Mouse (Mus musculus): Measurements from ENCODE around the gene Umad1.
"Not testable (repeated sequence)": the region's sequence is repeated elsewhere in the genome, so short reads cannot be mapped to it uniquely, and the experiment has no call there.

The Umad1 gene

GRCm38 (mm10) chr6:8316201-8316600 lies 57.1 kb downstream of the Umad1 start:
- DNase-seq: no peak

- DNase-seq: no peak
Measured at GRCm38 (mm10) chr6:8319591-8319990, 60.5 kb downstream of the Umad1 start.

DNA sequence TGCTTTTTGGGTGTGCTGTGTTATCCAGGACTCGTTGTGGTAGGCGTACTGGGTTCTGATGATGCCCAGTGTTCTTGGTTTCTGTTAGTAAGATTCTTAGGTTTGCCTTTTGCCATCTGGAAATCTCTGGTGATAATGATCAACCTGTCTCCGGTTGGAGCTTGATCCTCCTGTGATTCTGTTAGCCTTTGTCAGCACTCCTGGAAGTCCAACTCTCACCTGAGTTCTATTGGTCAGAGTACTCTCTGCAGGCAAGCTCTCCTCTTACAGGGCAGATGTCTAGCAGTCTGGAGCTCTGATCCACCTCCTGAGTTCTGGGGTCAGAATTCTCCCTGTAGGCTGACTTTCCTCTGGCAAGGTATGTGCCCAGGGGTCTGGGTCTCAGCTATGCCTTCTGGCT lies 72.4 kb downstream of the Umad1 start:
- DNase-seq: not testable (repeated sequence)

DNA sequence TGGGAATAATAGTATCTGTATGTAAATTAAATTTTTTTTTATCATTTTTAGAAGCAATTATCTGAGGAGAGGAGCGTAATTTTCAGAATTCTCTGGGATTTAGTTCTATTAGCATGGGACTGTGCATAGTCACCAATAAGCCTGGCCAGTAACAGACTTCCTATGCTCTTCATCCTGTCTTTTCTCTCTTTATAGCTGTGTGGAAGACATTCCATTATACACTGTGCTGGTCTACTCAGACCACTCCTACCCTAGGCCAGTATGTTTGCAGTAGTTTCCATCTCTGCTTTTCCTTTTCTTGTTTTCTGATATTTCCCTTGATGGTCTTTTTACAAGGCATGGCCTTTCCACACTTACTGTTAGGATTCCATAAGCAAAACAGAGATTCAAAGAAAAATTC lies 74.3 kb downstream of the Umad1 start:
- DNase-seq: no peak

DNA sequence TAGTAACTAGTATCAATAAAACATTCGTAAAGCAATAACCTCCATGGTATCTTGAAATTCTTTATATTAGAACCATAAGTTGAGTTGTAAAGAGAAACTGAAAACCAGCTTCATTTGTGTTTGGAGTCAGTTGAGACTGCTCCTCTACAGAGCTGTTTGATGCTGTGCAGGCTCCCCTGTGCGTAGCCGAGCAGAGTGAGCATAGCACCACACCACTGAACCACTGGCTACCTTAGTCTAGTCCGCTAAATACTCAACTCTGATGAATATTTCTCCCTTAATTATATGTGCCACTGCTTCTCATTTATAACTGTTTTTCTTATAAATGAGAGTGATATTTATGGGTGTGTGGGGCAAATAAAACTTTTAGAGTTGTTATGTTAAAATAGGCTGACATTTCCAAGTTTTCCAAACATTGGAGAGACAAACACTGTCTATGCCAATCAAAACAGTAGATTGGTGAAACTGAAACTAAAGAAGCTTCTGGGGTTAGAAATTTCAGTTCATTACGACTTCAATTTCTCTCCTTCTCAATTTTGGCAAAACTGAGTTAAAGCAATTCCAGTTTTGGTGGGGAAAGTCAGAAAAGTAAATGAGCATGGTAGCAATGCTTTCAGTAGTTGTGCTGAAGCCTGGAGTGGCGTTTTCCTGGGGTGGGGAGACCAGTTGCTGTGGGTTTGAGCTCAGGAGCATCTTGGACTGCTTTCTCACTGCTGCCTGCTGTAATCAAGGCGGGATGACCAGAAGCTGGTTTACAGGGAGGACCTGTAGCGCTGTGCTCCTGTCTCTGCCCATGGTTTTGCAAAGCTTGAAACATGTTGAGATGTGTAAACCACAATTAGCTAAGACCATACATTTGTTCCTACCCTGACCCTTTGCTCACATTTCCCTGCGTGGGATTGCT lies 77.7 kb downstream of the Umad1 start:
- no peak for DNase-seq

- no peak for DNase-seq
Measured at GRCm38 (mm10) chr6:8339453-8339852, 80.4 kb downstream of the Umad1 start.

GRCm38 (mm10) chr6:8343271-8343670 lies 84.2 kb downstream of the Umad1 start:
- no peak for DNase-seq

DNA sequence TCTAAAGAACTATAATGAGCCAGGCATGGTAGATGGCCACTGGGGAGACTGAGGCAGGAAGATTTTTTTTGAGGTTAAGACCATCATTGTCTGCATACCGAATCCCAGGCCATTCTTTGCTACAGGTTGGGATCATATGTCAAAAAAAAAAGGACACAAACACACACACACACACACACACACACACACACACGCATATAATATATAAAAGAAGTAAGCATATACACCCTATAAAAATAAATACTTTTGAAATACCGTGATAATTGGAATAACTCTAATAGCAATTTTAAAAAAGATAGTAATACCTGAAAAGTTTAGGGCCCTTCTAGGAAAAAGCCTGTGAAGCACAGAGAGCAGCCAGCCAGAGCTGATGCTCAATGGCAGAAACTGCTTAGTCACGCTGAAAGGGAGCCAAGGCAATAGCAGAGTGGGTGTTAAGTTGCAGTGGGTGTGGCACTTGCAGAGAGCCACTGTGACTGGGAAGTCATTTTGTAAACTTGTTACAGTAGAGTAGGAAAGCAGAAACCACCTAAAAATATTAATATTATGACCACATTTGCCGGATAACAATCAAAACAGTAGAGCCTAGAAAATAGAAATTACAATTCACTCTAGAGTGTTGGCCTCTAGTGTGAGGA lies 86.2 kb downstream of the Umad1 start:
- DNase-seq: no peak

GRCm38 (mm10) chr6:8347154-8347553 lies 88.1 kb downstream of the Umad1 start:
- no peak for DNase-seq

DNA sequence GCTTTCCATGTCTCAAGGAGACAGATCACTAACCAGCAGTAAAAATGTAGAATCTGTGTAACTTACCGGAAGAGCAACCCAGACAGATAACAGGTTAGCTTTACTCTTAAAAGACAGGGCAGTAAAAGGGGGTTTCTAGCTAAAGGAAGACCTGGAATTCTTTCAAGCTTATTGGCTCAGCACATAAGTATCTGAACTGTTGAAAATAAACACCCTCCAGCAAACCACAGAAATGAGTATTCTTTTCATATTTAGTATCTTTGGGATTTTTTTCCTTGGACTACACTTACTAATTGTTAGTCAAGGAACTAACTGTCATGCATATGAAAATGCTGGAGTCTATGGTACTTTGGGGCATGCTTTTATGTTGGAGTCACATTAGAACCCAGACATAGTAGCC lies 89.3 kb downstream of the Umad1 start:
- DNase-seq: no peak

GRCm38 (mm10) chr6:8349060-8349670 lies 90.1 kb downstream of the Umad1 start:
- no peak for DNase-seq

- DNase-seq: no peak
Measured at GRCm38 (mm10) chr6:8351507-8351906, 92.4 kb downstream of the Umad1 start.

DNA sequence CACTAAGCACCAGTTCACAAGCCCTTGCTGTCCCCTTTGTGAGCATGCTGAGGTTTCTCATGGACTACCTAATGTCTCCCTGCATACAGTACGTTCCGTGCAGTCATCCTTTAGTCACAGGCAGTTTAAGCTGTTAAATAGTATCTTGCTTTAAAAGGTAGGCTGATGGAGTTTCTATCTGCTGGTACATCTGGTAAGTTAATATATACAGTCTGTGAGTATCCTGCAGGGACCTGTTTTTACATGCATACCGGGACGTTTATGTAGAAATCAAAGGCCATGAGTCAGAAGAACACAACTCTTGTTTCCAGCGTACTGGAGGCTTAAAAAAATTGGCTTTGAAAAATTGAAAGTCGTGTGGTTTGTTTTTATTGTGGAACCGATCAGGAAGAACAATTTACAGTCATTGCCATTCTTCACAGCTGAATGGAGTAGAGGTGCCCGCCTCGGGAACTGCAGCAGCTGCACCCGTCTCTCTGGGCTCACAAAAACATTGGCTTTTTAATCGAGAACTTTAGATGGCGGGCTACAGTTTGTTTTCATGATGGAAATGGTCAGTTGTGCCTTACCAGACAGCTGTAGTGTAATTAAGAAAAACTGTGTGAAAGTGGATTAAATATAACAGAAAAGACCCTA lies 93.6 kb downstream of the Umad1 start:
- DNase-seq: no peak

- no peak for DNase-seq
Measured at GRCm38 (mm10) chr6:8353461-8353860, 94.4 kb downstream of the Umad1 start.

- DNase-seq: no peak
Measured at GRCm38 (mm10) chr6:8354846-8355245, 95.8 kb downstream of the Umad1 start.

DNA sequence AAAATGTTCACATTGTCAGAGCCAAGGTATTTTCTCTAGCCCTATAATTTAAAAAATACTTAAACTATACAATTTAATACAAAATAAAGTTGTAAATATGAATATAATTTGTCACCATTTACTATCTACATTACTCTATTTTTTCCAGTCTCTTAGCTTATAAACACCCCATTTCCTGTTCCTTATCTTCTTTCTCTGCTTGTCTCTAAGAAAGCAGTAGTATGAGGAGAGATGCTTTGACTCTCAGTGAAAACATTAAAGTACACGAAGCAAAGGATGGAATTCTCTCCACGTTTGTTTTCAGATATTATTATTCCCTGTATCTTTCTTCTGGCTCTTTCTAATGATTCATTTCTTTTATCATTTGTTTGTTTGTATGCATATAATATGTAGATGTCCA lies 99.1 kb downstream of the Umad1 start:
- no peak for DNase-seq

DNA sequence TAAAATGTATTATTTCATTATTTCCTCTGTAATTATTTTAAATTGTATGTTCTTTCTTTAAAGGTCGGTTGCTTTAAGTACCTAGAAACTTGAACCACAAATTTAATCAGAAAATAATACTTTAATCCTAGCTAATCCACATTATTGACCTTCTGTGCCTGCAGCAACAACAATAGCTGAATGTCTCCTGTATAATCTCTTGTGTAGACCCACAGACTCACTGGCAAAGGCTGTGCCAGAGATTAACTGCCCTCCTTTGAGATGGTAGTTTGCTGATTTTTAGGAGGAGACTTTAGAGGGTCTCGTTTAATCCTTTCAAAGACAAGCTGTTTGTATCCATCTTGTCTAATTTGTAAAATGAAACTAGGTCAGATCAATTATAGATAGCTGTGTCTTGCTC lies 99.7 kb downstream of the Umad1 start:
- no peak for DNase-seq

DNA sequence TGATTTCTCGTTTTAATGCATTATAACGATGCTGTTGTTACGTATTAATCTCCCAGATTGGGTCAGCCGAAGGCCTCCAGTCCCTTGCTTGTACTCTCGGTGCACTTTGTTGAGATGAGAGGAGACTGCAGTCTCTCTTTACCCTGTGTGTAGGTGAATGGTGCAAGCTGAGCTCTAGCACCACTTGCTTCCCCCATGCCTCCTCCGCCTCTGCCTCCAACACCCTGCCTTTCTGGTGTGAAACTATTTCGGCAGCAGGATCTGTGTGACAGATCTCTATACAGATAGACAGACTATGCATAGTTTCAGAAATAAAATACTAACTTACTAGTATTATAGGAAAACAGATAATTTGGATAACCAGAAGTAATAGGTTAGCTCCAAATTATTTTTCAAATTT lies 101.7 kb downstream of the Umad1 start:
- DNase-seq: no peak

GRCm38 (mm10) chr6:8364033-8364756 lies 105.1 kb downstream of the Umad1 start:
- no peak for DNase-seq

- DNase-seq: no peak
Measured at GRCm38 (mm10) chr6:8364757-8365150, 105.7 kb downstream of the Umad1 start.

DNA sequence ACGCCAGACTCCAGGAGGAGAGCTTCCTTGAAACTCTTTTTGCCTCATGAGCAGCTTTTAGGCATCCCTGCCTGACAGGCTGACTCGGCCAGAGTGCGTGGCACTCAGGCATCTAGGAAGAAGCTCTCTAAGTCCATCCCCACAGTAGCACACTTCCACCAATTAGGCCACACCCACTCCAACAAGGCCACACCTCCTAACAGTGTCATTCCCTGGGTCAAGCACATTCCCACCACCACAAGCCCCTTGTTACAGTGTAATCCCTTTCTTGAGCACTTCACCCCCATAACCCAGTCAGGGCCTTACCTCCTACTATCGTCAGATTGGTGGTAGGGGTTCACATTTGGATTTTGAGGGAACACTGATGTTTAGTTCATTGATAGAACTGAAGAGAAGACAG lies 108.6 kb downstream of the Umad1 start:
- DNase-seq: no peak

DNA sequence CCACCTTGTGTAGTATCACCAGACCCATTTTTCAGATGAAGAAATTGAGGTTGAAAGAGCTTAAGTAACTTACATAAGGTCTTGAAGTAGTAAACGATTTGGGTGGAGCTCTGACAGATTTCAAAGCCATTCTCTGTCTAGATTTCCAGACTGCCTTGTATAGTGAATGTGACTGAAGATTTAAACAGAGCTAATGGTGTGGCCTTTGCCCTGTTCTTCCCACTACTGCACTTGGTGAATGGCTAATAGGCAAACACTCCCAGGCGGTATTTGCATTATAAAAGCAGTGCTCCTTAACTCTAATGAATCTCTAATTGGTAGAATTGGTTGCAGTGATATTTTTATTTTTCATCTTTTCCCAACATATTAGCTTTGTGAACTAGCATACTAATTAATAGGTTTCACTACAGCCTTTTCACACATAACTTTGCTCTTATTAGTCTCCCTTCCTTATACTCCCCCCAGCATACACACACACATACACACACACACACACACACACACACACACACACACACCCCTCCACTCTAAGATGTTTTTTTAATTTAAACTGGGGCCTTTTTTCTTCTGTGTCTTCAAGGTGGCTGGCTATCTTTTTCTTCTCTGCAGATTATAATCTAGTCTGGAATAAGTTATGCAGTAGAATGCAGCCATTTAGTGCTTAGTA lies 109.2 kb downstream of the Umad1 start:
- DNase-seq: no peak
